Mouse (Mus musculus): Measurements from ENCODE around the gene Foxj3. TPM values are rescaled to one million over a fixed set of nuclear protein-coding genes. Genes with fewer than 3 reads are reported as not detected.
"Not testable (repeated sequence)": the region's sequence is repeated elsewhere in the genome, so short reads cannot be mapped to it uniquely, and the experiment has no call there.

Gene Foxj3
- polyA plus RNA-seq, 1 experiment from 2014 or later: 16.7 TPM

DNA sequence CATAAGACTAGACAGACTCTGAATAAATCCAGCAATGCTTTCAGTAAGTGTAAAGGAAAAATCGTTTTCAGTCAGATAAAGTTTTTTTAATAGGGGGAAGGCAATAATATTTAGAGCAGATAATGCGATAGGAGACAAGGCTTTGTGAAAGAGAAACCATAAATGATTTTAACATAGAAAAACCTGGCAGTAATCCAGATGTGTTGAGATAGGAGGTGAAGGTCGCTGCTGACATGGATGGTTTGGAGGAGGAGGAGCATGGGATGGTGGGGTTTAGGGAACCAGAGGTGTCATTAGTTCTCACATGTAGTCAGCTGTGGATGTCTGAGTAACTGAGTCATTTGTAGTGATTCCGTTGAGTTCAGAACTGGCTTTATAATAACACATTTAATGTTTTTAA lies 77.9 kb downstream of the Foxj3 start:
- H3K27me3 ChIP-seq: no peaks in the 10 kb centered on the region
- ATAC-seq (no peak), DNase-seq (ENCODE audit: low read depth, low spot score) (no peak)
- in situ Hi-C loops (cut with MboI; ENCODE audit: low pct_unique_long_range_greater_than_20kb): no loop called here
- TF ChIP-seq CTCF (IDR thresholded peaks at IDR 0.05): no peak
- POLR2A ChIA-PET: no interaction called here
- CTCF ChIA-PET: interaction anchor here (1.0 kb wide), 2 partner anchors 12 to 14 kb away, joined by 3 to 4 read pairs; no protein-coding TSS in a partner anchor

- DNase-seq (ENCODE audit: low read depth, low spot score) (no peak), ATAC-seq (no peak)
- POLR2A ChIA-PET: no interaction called here
- TF ChIP-seq CTCF (IDR thresholded peaks at IDR 0.05): no peak
- CTCF ChIA-PET: interaction anchor here (1.2 kb wide), 1 partner anchor 36 kb away, joined by 3 read pairs; no protein-coding TSS in a partner anchor
- in situ Hi-C loops (cut with MboI; ENCODE audit: low pct_unique_long_range_greater_than_20kb): no loop called here
- H3K27me3 ChIP-seq: no peaks in the 10 kb centered on the region
Measured at GRCm38 (mm10) chr4:119626081-119626645, 89.4 kb downstream of the Foxj3 start.

DNA sequence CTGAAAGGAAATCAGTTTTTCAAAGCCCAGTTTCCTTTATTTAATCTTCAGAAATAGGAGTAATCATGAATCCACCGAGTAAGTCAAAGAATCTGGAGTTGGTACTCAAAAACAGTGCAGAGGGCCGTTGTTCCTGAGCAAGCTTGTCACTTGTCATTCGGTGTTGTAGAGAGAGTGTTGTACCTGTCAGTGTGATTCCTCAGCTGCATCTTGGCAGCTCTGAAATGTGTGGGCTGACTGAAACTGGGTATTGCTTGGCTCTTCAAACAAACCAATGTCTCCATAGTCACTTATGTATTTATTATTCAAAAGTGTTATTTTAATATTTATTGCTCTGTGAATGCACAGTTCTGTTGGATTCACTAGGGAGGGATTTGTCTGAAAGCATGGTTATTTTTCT lies 90.1 kb downstream of the Foxj3 start:
- no peaks in the 10 kb centered on the region for H3K27me3 ChIP-seq
- in situ Hi-C loops (cut with MboI; ENCODE audit: low pct_unique_long_range_greater_than_20kb): no loop called here
- CTCF ChIA-PET: no interaction called here
- TF ChIP-seq CTCF (IDR thresholded peaks at IDR 0.05): no peak
- DNase-seq (ENCODE audit: low read depth, low spot score) (no peak), ATAC-seq (no peak)
- POLR2A ChIA-PET: no interaction called here

- no peak for DNase-seq (ENCODE audit: low read depth, low spot score)
- no peaks in the 10 kb centered on the region for H3K27me3 ChIP-seq
- CTCF ChIA-PET: no interaction called here
- ATAC-seq: no peak
- TF ChIP-seq CTCF (IDR thresholded peaks at IDR 0.05): no peak
- in situ Hi-C loops (cut with MboI; ENCODE audit: low pct_unique_long_range_greater_than_20kb): no loop called here
- POLR2A ChIA-PET: no interaction called here
Measured at GRCm38 (mm10) chr4:119627317-119627716, 90.5 kb downstream of the Foxj3 start.

GRCm38 (mm10) chr4:119628363-119628762 lies 91.6 kb downstream of the Foxj3 start:
- in situ Hi-C loops (cut with MboI; ENCODE audit: low pct_unique_long_range_greater_than_20kb); H3K27me3 ChIP-seq; ATAC-seq; CTCF ChIA-PET; POLR2A ChIA-PET; DNase-seq (ENCODE audit: low read depth, low spot score): not testable (repeated sequence)

GRCm38 (mm10) chr4:119631115-119631919 lies 94.5 kb downstream of the Foxj3 start:
- H3K27me3 ChIP-seq: no peaks in the 10 kb centered on the region
- peak; percentile 69 for TF ChIP-seq CTCF (IDR thresholded peaks at IDR 0.05)
- ChIA-PET CTCF (interaction anchor here (0.6 to 1.4 kb wide), 3 partner anchors 28 to 201 kb away, joined by 3 read pairs; no protein-coding TSS in a partner anchor), POLR2A (no interaction called here)
- in situ Hi-C loops (cut with MboI; ENCODE audit: low pct_unique_long_range_greater_than_20kb): loop anchor here (10.0 kb wide), 1 partner anchor 197 kb away; no protein-coding TSS in a partner anchor
- no peak for ATAC-seq
- DNase-seq (ENCODE audit: low read depth, low spot score): no peak

- ChIA-PET CTCF (interaction anchor here (1.3 kb wide), 1 partner anchor 177 kb away, joined by 4 read pairs; no protein-coding TSS in a partner anchor), POLR2A (no interaction called here)
- in situ Hi-C loops (cut with MboI; ENCODE audit: low pct_unique_long_range_greater_than_20kb): loop anchor here (10.0 kb wide), 1 partner anchor 198 kb away; no protein-coding TSS in a partner anchor
- no peak for TF ChIP-seq CTCF (IDR thresholded peaks at IDR 0.05)
- no peaks in the 10 kb centered on the region for H3K27me3 ChIP-seq
- ATAC-seq (no peak), DNase-seq (ENCODE audit: low read depth, low spot score) (no peak)
Measured at GRCm38 (mm10) chr4:119632721-119633120, 95.9 kb downstream of the Foxj3 start.

DNA sequence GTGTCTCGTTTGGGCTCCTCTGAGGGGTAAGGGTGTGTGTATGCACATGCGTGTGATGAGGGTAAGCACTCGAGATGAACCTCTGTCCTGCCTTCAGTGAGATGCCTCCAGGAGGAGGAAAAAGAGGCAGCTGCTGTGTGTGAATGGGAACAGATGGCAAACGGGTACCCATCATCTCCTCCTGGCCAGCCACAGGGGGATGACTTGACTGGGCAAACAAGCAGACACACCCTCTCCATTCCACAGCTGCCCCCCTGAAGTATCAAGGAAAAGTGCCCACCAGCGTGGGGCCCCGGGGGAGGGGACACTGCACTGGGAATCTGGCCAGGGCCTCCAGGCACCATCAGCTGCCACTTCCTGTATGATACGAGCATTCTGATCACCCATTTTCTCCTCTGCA lies 96.5 kb downstream of the Foxj3 start:
- DNase-seq (ENCODE audit: low read depth, low spot score) (no peak), ATAC-seq (no peak)
- CTCF ChIA-PET: interaction anchor here (1.3 kb wide), 1 partner anchor 176 kb away, joined by 4 read pairs; no protein-coding TSS in a partner anchor
- in situ Hi-C loops (cut with MboI; ENCODE audit: low pct_unique_long_range_greater_than_20kb): loop anchor here (10.0 kb wide), 1 partner anchor 199 kb away; no protein-coding TSS in a partner anchor
- POLR2A ChIA-PET: no interaction called here
- no peak for TF ChIP-seq CTCF (IDR thresholded peaks at IDR 0.05)
- no peaks in the 10 kb centered on the region for H3K27me3 ChIP-seq

- no peak for ATAC-seq
- in situ Hi-C loops (cut with MboI; ENCODE audit: low pct_unique_long_range_greater_than_20kb): loop anchor here (10.0 kb wide), 1 partner anchor 199 kb away; no protein-coding TSS in a partner anchor
- ChIA-PET POLR2A (no interaction called here), CTCF (interaction anchor here (1.1 to 1.3 kb wide), 2 partner anchors 175 to 395 kb away, joined by 3 to 4 read pairs; no protein-coding TSS in a partner anchor)
- no peaks in the 10 kb centered on the region for H3K27me3 ChIP-seq
- no peak for TF ChIP-seq CTCF (IDR thresholded peaks at IDR 0.05)
- DNase-seq (ENCODE audit: low read depth, low spot score): no peak
Measured at GRCm38 (mm10) chr4:119633948-119634347, 97.1 kb downstream of the Foxj3 start.

DNA sequence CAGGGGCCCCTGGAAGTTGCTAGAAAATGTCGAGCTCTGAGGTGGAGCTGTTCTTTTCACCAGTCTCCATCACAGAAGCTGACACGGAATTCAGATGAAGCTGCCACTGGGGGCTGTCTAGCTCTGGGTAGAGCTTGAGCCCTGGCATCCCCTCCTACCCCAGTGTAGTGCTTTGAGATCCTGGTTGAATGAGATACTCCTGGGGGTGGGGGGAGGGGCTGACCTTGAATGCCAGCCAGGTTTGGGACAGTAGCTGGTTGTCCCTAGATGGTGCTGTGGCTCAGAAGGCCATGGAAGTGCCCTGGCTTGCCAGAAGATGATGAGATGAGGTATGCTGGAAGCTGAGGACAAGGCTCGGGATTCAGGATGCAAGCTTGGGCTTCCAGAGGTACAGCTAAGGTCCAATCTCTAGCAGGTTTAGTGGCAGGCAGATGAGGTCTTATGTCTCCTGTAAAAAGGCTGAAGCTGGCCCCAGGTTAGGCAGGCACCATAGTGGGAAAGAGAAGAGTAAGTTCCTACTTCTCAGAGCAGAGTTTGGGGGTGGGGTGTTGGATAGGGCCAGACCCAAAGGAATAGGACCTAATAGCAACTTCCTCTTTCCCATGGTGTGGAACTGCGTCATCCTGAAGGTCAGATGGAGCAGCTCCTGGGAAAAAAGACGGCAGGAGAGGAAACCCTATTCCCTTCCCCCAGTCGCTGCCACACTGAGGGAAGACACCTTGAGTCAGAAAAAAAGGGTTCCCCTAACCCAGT lies 98.3 kb downstream of the Foxj3 start:
- no peak for DNase-seq (ENCODE audit: low read depth, low spot score)
- TF ChIP-seq CTCF (IDR thresholded peaks at IDR 0.05): no peak
- ChIA-PET POLR2A (no interaction called here), CTCF (interaction anchor here (1.1 kb wide), 1 partner anchor 396 kb away, joined by 3 read pairs; no protein-coding TSS in a partner anchor)
- in situ Hi-C loops (cut with MboI; ENCODE audit: low pct_unique_long_range_greater_than_20kb): loop anchor here (10.0 kb wide), 1 partner anchor 200 kb away; no protein-coding TSS in a partner anchor
- ATAC-seq: no peak
- no peaks in the 10 kb centered on the region for H3K27me3 ChIP-seq
